Mouse (Mus musculus): ENCODE data around the gene Nxf3. TPM values are rescaled to one million over a fixed set of nuclear protein-coding genes. Genes with fewer than 3 reads are reported as not detected.

Gene Nxf3
- polyA plus RNA-seq (2012; rRNA removed): 0.07 and 0.09 TPM in 2 replicates

- TF ChIP-seq POLR2A (IDR thresholded peaks at IDR 0.05; ENCODE audit: borderline replicate concordance, extremely low read depth, insufficient read depth, insufficient read length, poor library complexity, severe bottlenecking) (no peak), CTCF (IDR thresholded peaks at IDR 0.05; ENCODE audit: borderline replicate concordance, extremely low read depth, insufficient read depth, insufficient read length) (no peak)
- no peak for DNase-seq (ENCODE audit: low read depth)
Observed at GRCm38 (mm10) chrX:136085155-136085554, at the start of gene Nxf3. TSS of gene Nxf3 (minus strand) at chrX:136085255.

GRCm38 (mm10) chrX:136127744-136128064 lies 42.6 kb upstream of the Nxf3 start:
- peak; percentile 65 for DNase-seq (ENCODE audit: low read depth)
- TF ChIP-seq POLR2A (IDR thresholded peaks at IDR 0.05; ENCODE audit: borderline replicate concordance, extremely low read depth, insufficient read depth, insufficient read length, poor library complexity, severe bottlenecking) (no peak), CTCF (IDR thresholded peaks at IDR 0.05; ENCODE audit: borderline replicate concordance, extremely low read depth, insufficient read depth, insufficient read length) (peak; percentile 69)

- TF ChIP-seq CTCF (IDR thresholded peaks at IDR 0.05; ENCODE audit: borderline replicate concordance, extremely low read depth, insufficient read depth, insufficient read length) (peak; percentile 39; the same call in 1 of the 2 replicates), POLR2A (IDR thresholded peaks at IDR 0.05; ENCODE audit: borderline replicate concordance, extremely low read depth, insufficient read depth, insufficient read length, poor library complexity, severe bottlenecking) (no peak)
Observed at GRCm38 (mm10) chrX:136127038-136127743, 42.1 kb upstream of the Nxf3 start.

DNA sequence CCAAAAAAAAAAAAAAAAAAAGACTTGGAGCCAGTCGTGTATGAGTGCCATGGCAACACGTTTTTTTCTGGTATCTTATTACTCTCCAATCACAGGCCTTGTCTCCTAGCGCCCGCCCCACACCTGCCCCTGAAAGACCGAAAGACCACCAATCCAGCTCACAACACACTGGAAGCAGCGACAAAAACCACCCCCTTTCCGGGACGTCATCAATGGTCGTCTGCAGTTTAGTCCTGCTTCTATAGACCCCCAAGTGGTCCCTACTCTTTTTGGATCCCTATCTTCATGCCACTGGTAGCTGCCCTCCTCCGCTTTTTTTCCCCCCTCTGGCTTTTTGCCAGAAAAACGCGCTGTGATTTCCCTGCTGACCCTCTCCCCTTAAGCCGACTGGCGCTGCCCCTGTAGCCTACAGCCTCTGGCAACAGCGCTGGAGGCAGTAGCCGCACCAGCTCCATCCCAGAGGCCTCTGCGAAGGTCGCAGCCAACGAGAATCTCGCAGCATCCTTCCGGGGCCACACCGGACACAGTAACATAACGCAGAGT lies 30.4 kb upstream of the Nxf3 start:
- TF ChIP-seq POLR2A (IDR thresholded peaks at IDR 0.05; ENCODE audit: borderline replicate concordance, extremely low read depth, insufficient read depth, insufficient read length, poor library complexity, severe bottlenecking): peak; percentile 17; the same call in 1 of the 2 replicates
- no peak for TF ChIP-seq CTCF (IDR thresholded peaks at IDR 0.05; ENCODE audit: borderline replicate concordance, extremely low read depth, insufficient read depth, insufficient read length)
- peak; percentile 98 for DNase-seq (ENCODE audit: low read depth)

More at GRCm38 (mm10) chrX:136127038-136127743, 42.1 kb upstream of the Nxf3 start:
- DNase-seq (ENCODE audit: low read depth): peak; percentile 29

DNA sequence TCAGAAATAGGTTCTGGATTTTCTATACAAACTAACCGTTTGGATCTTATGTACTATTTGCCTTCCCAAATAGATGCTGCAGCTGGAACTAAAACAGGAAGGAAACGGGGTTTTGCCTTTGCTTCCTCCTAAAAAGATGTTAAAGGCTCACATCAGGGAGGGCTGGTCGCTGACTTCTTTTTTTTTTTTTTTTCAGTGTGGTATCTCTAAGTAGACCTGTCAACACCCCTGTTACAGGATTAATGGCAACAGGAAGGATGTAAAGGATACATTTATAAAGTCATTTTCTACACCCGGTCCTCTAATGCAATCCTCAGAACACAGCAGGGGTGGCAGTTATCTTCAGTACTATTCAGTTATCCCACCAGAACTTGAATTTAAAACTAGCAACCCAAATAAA lies 30.0 kb upstream of the Nxf3 start:
- TF ChIP-seq POLR2A (IDR thresholded peaks at IDR 0.05; ENCODE audit: borderline replicate concordance, extremely low read depth, insufficient read depth, insufficient read length, poor library complexity, severe bottlenecking) (no peak), CTCF (IDR thresholded peaks at IDR 0.05; ENCODE audit: borderline replicate concordance, extremely low read depth, insufficient read depth, insufficient read length) (no peak)
- DNase-seq (ENCODE audit: low read depth): no peak

DNA sequence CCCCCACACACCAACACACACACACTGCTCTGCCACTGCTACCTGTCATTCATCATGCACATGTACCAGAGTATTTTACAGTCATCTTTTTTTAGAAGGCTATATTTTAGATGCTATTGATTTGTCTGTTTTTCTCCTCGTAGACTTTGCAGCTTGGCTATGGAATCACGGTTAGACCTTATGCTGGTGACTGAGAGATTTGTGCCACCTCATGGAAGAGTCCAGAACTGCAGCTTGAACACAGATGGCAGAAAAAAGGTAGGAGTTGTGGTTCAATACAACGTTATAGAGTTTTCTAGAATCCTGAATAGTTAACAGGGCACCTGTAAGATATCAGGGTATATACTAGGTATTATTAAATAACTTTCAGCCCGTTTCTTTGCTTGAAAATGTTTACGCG lies 22.9 kb upstream of the Nxf3 start:
- peak; percentile 76 for DNase-seq (ENCODE audit: low read depth)
- TF ChIP-seq POLR2A (IDR thresholded peaks at IDR 0.05; ENCODE audit: borderline replicate concordance, extremely low read depth, insufficient read depth, insufficient read length, poor library complexity, severe bottlenecking): no peak
- TF ChIP-seq CTCF (IDR thresholded peaks at IDR 0.05; ENCODE audit: borderline replicate concordance, extremely low read depth, insufficient read depth, insufficient read length): peak; percentile 66; the same call in 1 of the 2 replicates

DNA sequence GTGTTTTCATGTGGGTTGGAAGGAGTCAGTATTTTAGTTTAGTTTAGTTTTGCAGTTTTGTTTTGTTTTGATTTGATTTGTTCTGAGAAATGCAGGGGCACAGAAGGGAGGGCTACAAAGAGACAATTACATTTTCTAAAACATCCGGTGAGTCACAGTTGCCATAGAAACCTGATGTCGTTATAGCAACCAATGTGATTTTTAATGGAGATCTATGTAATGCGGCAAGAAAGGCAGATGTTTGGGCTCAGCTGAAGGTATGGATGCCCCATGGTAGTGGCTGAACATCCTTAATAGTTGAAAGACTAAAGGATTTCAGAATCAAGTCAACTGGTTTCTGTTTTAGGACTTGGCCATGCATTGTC lies 19.7 kb upstream of the Nxf3 start:
- TF ChIP-seq CTCF (IDR thresholded peaks at IDR 0.05; ENCODE audit: borderline replicate concordance, extremely low read depth, insufficient read depth, insufficient read length): no peak
- TF ChIP-seq POLR2A (IDR thresholded peaks at IDR 0.05; ENCODE audit: borderline replicate concordance, extremely low read depth, insufficient read depth, insufficient read length, poor library complexity, severe bottlenecking): no peak
- DNase-seq (ENCODE audit: low read depth): peak; percentile 70

DNA sequence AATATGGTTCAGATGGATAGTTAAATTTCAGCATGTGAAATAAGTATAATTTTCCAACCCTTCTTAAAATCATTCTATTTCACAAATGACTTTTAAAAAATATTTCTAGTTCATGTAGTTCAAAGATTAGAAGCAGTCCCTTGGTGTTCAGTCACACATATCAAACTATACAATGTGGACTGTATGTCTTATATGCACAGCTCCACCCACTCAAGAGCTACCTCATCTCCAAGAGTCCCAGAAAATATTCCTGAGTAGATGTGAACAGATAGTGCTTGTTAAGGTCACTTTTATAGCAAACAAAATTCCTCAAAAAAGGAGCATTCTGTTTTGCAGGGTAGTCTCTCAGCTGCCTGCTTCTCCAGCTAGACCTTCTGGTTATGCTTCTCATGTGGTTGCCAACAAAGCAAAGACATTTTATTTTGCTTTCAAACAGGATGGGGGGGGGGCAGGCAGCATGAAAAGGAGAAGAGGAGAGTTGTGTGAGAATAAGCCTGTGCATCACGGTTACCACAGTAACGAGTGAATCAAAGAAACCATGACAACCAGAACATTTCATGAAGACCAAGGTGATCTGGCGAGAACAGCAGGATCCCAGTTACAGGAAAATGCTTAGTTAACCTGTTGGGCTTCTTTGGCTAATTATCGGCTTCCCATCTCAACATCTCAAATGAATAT lies 19.1 kb upstream of the Nxf3 start:
- peak; percentile 77 for DNase-seq (ENCODE audit: low read depth)
- TF ChIP-seq POLR2A (IDR thresholded peaks at IDR 0.05; ENCODE audit: borderline replicate concordance, extremely low read depth, insufficient read depth, insufficient read length, poor library complexity, severe bottlenecking) (no peak), CTCF (IDR thresholded peaks at IDR 0.05; ENCODE audit: borderline replicate concordance, extremely low read depth, insufficient read depth, insufficient read length) (no peak)

- DNase-seq (ENCODE audit: low read depth): peak; percentile 75
- TF ChIP-seq POLR2A (IDR thresholded peaks at IDR 0.05; ENCODE audit: borderline replicate concordance, extremely low read depth, insufficient read depth, insufficient read length, poor library complexity, severe bottlenecking) (no peak), CTCF (IDR thresholded peaks at IDR 0.05; ENCODE audit: borderline replicate concordance, extremely low read depth, insufficient read depth, insufficient read length) (no peak)
Observed at GRCm38 (mm10) chrX:136094421-136094820, 9.4 kb upstream of the Nxf3 start.

GRCm38 (mm10) chrX:136092497-136093279 lies 7.6 kb upstream of the Nxf3 start:
- DNase-seq (ENCODE audit: low read depth): no peak

DNA sequence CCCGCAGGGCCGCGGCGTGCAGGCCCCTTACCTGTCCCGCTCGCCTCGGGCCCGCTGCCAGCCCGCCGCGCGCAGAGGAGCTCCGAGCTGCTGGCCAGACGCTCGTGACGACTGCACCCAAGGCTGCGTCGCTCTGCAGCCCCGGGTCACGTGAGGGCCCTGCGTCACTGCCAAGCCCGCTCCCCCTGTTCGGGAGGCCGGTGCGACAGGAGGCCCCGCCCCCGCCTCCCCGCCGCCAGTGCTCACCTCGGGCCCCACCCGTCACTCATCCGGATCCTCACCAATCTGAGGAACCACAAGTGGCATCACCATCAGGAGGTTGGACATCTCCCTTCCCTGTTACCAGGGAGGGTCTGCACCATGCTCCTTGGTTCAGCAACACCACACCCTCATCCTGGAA lies 17.0 kb downstream of the Nxf3 start, which contains the start of gene Bex2:
Bex2 (minus strand) TSS at position 217 of the 400 bp plus-strand sequence.
- DNase-seq (ENCODE audit: low read depth): peak; percentile 64

More at GRCm38 (mm10) chrX:136092497-136093279, 7.6 kb upstream of the Nxf3 start:
- TF ChIP-seq CTCF (IDR thresholded peaks at IDR 0.05; ENCODE audit: borderline replicate concordance, extremely low read depth, insufficient read depth, insufficient read length): no peak
